Mouse (Mus musculus) forebrain, embryonic 15.5 days (tissue): ENCODE measurements around the gene Gnao1. TPM values are rescaled to one million over a fixed set of nuclear protein-coding genes. Genes with fewer than 3 reads are reported as not detected.

Source experiments
- ATAC-seq: fragments of 200-750 bp; cut with Nextera tagmentation; replicated peaks from 2 replicates; pipeline ENCODE4 v1.8.0; 2017; ENCODE audit warnings: mild to moderate bottlenecking, moderate TSS enrichment, moderate library complexity
- H3K27ac ChIP-seq: fragments of 300-500 bp; sonication (generic); replicated peaks from 2 replicates; pipeline ENCODE4 v1.5.1; 2015; ENCODE audit warnings: mild to moderate bottlenecking, inconsistent platforms
- H3K27me3 ChIP-seq: fragments of 300-500 bp; sonication (generic); 2 replicates; pipeline ENCODE4 v1.6.1; 2015; ENCODE audit warnings: inconsistent platforms
- H3K36me3 ChIP-seq: fragments of 300-500 bp; sonication (generic); 2 replicates; pipeline ENCODE4 v1.6.1; 2015; ENCODE audit warnings: mild to moderate bottlenecking, inconsistent platforms
- H3K4me1 ChIP-seq: fragments of 300-500 bp; sonication (generic); 2 replicates; pipeline ENCODE4 v1.6.1; 2015; ENCODE audit warnings: inconsistent platforms
- H3K4me2 ChIP-seq: fragments of 300-500 bp; sonication (generic); replicated peaks from 2 replicates; pipeline ENCODE4 v1.6.1; 2015; ENCODE audit warnings: mild to moderate bottlenecking, inconsistent platforms
- H3K4me3 ChIP-seq: fragments of 300-500 bp; sonication (generic); 2 replicates; pipeline ENCODE4 v1.5.1; 2015; ENCODE audit warnings: mild to moderate bottlenecking, inconsistent platforms
- H3K9ac ChIP-seq: fragments of 300-500 bp; sonication (generic); replicated peaks from 2 replicates; pipeline ENCODE4 v1.6.1; 2015; ENCODE audit warnings: mild to moderate bottlenecking, inconsistent platforms
- H3K9me3 ChIP-seq: fragments of 300-500 bp; sonication (generic); 2 replicates; pipeline ENCODE4 v1.6.1; 2016; ENCODE audit warnings: inconsistent platforms
- WGBS: fragments of 180-500 bp; shearing (Covaris S2); methylation state at CpG from one replicate; pipeline ENCODE4 v1.1.7; 2015; ENCODE audit warnings: mixed read lengths; 5-methylcytosine and 5-hydroxymethylcytosine counted together
- polyA plus RNA-seq: library from polyadenylated mRNA; unstranded; fragments of >200 nt; fragmentation: Nextera tagmentation; extraction: Ambion mirVana; gene quantifications from 2 replicates; pipeline ENCODE4 v1.2.1, GENCODE M21; 2015

Gene Gnao1
- polyA plus RNA-seq: 167 and 173 TPM in 2 replicates

DNA sequence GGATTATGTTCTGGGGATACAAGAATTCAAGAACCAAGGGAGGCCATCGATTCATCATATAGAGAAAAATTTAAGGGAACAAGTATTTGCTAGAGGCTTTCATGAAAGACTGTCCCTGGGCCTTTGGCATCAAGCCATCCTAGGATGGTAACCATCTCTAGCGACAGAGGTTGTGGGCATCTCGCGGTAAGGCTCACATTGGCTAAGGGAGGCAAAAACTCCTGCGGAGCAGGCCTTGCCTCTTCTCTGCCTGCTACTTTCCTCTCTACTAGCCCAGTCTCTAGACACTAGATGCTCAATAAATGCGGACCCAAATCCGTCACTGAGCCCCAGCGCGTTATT, at the start of gene Gnao1:
Gnao1 (plus strand) TSS at position 281 of the 342 bp plus-strand sequence.
- no peaks in the 10 kb centered on the region for H3K9me3 ChIP-seq
- ATAC-seq: no peak
- no peaks in the 10 kb centered on the region for H3K36me3 ChIP-seq
- H3K27me3 ChIP-seq: no peaks in the 10 kb centered on the region
- peak within 1 kb of the TSS; percentile 91 for H3K4me2 ChIP-seq
- peak within 1 kb of the TSS; percentile 99 for H3K27ac ChIP-seq
- WGBS: 10% methylated on average over 9 of the region's 9 CpGs
- H3K9ac ChIP-seq: peak within 1 kb of the TSS; percentile 97
- H3K4me3 ChIP-seq: peak within 1 kb of the TSS; percentile 92
- peaks cover 15% of the 10 kb centered on the region for H3K4me1 ChIP-seq

DNA sequence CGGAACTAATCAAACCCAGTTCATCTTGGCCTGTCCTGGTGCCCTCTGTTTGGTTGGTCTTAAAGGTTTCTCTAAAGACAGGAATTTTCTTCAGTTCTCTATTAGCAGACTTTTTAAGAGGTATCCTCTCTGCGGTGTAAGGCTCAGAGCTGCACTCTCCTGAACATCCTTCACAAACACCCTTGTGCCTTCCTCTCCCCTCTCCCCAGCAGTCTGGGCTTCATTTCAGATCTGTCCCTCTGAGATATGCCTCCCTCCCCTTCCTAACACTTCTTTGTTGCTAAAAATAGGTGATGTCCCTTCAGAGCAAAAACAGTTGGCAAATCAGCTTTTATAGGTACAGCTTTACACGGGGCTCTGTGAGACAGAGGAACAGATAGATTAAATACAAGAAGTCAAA, 32.2 kb upstream of the Gnao1 start:
- Histone ChIP-seq H3K27ac (no peak overlapping the region), H3K27me3 (no peaks in the 10 kb centered on the region), H3K9ac (no peak overlapping the region), H3K4me3 (no peak overlapping the region), H3K4me1 (no peaks in the 10 kb centered on the region), H3K36me3 (no peaks in the 10 kb centered on the region), H3K9me3 (no peaks in the 10 kb centered on the region), H3K4me2 (no peak overlapping the region)
- WGBS: 60% methylated on average over 3 of the region's 3 CpGs
- ATAC-seq: no peak

DNA sequence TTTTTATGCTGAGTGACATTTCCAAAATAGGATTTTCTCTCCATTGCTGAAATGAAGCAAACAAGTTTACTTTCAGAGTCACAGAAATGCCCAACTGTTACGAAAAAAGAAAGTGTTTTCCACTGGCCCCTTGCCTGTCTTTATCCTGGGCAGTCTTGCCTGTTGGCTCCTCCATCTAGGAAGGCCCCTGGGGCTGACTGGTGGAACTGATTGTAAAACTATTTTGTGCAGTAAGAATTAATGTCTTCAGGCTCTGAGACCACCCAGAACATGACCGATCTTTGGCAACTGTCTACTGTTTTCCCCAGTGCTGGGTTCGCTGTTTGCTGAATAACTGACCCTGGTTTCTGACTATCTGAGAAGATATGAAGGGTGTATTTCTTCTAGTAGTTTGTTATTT, 540 bp upstream of the Gnao1 start:
- Histone ChIP-seq H3K27ac (no peak overlapping the region), H3K36me3 (no peaks in the 10 kb centered on the region), H3K9me3 (no peaks in the 10 kb centered on the region), H3K4me1 (peaks cover 11% of the 10 kb centered on the region), H3K4me2 (no peak overlapping the region), H3K9ac (no peak overlapping the region), H3K4me3 (no peak overlapping the region), H3K27me3 (no peaks in the 10 kb centered on the region)
- WGBS: 83% methylated on average over 3 of the region's 3 CpGs
- ATAC-seq: no peak

DNA sequence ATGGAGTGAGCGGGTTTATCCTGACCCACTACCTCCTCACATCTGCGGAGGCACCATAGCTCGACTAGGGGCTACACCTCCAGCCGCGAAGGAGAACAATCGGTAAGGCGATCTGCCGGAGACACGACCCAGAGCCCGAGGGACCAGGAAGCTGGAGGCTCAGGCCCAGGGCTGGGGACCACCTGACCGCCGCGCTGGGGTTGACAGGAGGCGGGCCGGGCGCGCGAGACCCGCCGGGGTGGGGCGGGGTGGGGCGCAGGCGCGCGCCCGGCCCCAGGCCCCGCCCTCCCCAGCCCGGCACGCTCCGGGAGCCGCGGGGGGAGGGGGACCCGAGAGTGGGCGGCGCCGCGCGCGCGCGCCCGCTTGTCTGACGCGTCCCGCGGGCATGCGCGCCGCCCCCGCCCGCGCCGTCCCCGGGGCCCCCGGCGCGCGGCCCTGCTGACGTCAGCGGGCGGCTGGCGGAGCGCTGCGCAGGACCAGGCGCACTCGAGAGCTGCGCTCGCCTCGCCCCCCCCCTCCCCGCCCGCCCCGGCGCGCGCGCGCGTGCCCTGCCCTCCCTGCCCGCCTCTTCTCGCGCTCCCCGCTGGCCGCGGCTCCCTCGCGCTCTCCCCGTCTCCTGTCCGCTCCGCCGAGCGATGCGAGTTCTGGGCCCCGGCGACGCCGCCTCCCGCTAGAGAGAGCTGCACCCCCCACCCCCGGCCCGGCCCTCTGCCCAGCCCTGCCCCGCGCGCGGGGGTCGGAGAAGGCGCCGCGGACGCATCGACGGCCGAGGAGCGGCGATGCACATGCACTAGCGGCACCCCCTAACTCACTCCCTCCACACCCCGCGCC, 477 bp downstream of the Gnao1 start:
- peak overlapping the region; percentile 99 for H3K27ac ChIP-seq
- ATAC-seq: peak; percentile 80
- H3K9me3 ChIP-seq: no peaks in the 10 kb centered on the region
- H3K9ac ChIP-seq: peak overlapping the region; percentile 97
- H3K4me3 ChIP-seq: peak overlapping the region; percentile 92
- WGBS: 0% methylated on average over 56 of the region's 116 CpGs
- peaks cover 21% of the 10 kb centered on the region for H3K4me1 ChIP-seq
- H3K36me3 ChIP-seq: no peaks in the 10 kb centered on the region
- H3K27me3 ChIP-seq: no peaks in the 10 kb centered on the region
- peak overlapping the region; percentile 91 for H3K4me2 ChIP-seq

DNA sequence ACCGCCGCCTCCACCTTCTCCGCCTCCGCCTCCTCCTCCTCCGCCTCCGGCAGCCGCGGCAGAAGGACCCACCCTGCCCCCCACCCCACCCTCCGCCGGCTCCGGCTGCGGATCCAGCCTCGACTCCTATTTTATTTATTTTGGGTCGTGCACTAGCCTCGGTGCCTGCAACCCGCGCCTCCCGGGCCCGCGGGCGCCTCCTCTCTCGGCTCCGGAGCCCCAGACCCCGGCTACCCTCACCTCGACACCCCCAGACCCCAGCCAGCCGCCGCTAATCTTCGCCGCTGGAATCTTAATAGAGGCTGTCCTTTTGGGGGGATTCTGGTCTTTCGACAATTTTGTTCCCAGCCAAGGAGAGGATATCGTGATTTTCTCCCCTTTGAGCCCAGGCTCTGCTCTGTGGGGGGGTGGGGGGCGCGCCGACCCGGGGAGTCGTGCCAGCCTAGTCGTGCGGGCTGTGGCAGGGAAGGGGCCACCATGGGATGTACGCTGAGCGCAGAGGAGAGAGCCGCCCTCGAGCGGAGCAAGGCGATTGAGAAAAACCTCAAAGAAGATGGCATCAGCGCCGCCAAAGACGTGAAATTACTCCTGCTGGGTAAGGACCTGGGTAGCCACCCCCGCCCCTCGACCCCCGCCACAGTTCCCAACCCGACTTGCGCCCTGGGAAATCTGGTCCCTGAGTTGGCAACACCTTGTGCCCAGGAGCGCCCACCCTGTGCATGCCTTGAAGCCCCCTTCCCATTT, 1.3 kb downstream of the Gnao1 start:
- peak overlapping the region; percentile 92 for H3K4me3 ChIP-seq
- peaks cover 29% of the 10 kb centered on the region for H3K4me1 ChIP-seq
- peak; percentile 21 for ATAC-seq
- peak overlapping the region; percentile 91 for H3K4me2 ChIP-seq
- peak overlapping the region; percentile 97 for H3K9ac ChIP-seq
- peak overlapping the region; percentile 99 for H3K27ac ChIP-seq
- H3K27me3 ChIP-seq: no peaks in the 10 kb centered on the region
- under 1% methylated on average over 51 of the region's 53 CpGs for WGBS
- no peaks in the 10 kb centered on the region for H3K9me3 ChIP-seq
- no peaks in the 10 kb centered on the region for H3K36me3 ChIP-seq

DNA sequence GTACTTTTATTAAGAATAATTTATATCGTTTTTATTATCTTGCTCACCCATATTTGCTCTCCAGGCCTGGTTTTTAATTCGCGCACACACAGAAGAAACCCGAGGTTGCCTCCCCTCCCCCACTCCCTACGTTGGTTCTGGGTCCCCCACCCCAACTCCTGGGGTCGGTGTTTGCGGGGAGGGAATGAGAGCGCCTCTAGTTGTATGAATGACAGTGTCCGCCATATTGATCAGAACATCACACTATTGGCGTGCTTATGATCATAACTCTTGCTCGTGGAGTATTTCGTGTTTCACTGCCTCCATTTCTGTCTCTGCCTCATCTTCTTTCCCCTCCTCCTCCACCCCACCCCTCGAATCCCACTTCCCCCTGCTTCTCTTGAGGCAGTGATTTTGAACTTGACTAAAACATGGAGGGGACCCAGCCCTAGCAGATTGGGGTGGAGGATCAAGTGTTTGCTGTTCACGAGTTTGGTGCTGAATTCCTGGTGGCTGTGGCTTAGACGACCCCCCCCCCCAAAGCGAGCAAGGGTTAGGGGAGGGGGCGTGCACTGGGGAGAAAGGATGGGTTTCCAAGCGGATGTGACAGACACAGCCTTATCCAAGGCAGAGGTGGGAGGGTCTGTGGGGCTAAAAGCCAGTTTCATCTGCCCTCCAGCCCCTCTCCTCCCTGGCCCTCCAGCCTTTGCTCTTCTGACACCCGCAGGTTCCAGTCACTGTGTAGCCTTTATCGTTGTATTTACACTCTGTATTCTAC, 2.1 kb downstream of the Gnao1 start:
- WGBS: 4% methylated on average over 20 of the region's 20 CpGs
- H3K4me1 ChIP-seq: peaks cover 37% of the 10 kb centered on the region
- H3K4me2 ChIP-seq: peak overlapping the region; percentile 91
- H3K27ac ChIP-seq: peak overlapping the region; percentile 99
- peak overlapping the region; percentile 92 for H3K4me3 ChIP-seq
- H3K36me3 ChIP-seq: no peaks in the 10 kb centered on the region
- no peak for ATAC-seq
- H3K9ac ChIP-seq: peak overlapping the region; percentile 97
- H3K9me3 ChIP-seq: no peaks in the 10 kb centered on the region
- H3K27me3 ChIP-seq: no peaks in the 10 kb centered on the region

DNA sequence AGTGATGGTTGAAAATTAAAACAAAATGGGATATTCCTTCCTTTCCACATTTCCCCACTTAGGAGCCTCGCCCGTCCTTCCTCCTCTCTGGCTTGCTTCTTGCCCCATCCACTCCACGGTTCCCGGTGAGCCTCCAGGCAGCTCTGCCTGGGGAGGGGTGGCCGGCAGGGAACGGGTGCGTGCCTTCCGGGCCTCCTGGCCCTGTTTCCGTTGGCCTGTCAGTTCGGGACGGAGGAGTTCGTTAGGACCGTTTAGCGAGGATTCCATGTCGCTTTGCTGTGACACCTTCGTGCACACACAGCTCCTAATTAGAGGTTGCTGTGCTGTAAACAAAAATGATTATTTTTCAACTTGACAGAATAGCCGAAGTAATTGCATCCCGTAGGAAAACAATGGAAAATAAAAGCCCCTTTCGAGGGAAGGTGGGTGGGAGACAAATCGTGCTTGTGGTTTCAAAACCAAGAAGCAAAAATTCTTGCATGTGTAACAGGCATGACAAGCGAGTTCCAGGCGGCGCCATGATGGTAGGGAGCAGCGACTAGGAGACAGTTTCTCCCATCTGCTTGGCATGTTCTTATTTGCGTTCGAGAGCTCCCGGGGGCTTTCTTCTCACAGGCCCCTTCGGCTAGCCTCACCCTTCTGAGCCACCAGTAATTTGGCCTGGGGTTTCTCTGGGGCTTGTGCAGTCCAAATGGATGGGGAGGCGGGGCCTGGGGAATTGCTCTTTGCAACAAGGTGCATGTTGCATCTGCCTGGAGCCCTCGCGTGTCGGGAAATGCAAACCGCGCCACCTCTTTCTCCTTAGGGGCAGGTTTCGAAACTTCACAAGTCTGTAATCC, 3.0 kb downstream of the Gnao1 start:
- under 1% methylated on average over 35 of the region's 35 CpGs for WGBS

DNA sequence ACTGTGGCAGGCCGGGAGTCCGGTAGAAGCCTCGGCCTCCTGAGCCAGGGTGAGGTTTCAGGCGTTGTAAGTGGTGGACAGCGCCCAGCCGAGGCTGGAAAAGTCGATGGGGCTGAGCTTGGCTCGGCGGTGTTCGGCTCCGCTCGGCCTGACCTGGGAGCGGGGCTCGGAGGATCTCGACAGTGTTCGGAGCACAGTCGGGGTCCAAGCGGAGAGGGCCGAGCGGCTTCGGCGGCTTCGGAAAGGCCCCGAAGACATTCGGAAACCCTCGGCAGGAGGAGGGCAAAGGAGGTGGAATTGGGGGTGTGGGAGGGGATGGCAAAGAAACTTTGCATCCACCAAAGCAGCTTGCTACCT, 3.6 kb downstream of the Gnao1 start:
- ATAC-seq: peak; percentile 73
- peak overlapping the region; percentile 92 for H3K4me3 ChIP-seq
- H3K27ac ChIP-seq: peak overlapping the region; percentile 99
- no peaks in the 10 kb centered on the region for H3K27me3 ChIP-seq
- H3K9ac ChIP-seq: peak overlapping the region; percentile 97
- H3K4me2 ChIP-seq: peak overlapping the region; percentile 91
- H3K9me3 ChIP-seq: no peaks in the 10 kb centered on the region
- WGBS: 0% methylated on average over 26 of the region's 26 CpGs
- H3K36me3 ChIP-seq: peaks cover 6% of the 10 kb centered on the region; the same call in 1 of the 2 replicates
- peaks cover 43% of the 10 kb centered on the region for H3K4me1 ChIP-seq

More for the DNA sequence above, 3.0 kb downstream of the Gnao1 start:
- Histone ChIP-seq H3K27ac (peak overlapping the region; percentile 99), H3K27me3 (no peaks in the 10 kb centered on the region), H3K9me3 (no peaks in the 10 kb centered on the region), H3K4me1 (peaks cover 43% of the 10 kb centered on the region), H3K4me2 (peak overlapping the region; percentile 91), H3K9ac (peak overlapping the region; percentile 97), H3K4me3 (peak overlapping the region; percentile 92), H3K36me3 (peaks cover under 1% of the 10 kb centered on the region; the same call in 1 of the 2 replicates)
- peak; percentile 17 for ATAC-seq

DNA sequence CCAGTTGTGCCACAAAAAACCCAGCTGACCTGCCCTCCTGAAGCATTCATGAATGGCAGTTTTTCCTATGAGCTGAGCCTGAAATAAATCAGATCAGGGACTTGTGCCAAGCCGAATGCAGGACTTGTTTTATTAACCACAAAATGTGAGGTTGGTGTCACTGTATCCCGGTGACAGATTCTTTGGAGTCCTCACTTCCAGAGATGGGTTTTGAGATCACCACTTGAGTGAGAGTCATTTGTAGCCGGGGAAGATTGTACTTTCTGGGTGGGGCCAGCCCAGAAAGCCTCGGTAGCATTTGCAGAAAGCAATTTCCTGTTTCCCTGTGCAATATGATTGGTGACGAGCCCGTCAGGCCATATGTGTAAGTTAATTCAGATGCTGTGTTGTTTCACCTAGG, 4.5 kb downstream of the Gnao1 start:
- H3K27ac ChIP-seq: peak overlapping the region; percentile 99
- H3K27me3 ChIP-seq: no peaks in the 10 kb centered on the region
- H3K36me3 ChIP-seq: peaks cover 14% of the 10 kb centered on the region
- peak overlapping the region; percentile 91 for H3K4me2 ChIP-seq
- no peak for ATAC-seq
- peak overlapping the region; percentile 92 for H3K4me3 ChIP-seq
- 39% methylated on average over 6 of the region's 6 CpGs for WGBS
- peak overlapping the region; percentile 97 for H3K9ac ChIP-seq
- H3K4me1 ChIP-seq: peaks cover 43% of the 10 kb centered on the region
- H3K9me3 ChIP-seq: no peaks in the 10 kb centered on the region

DNA sequence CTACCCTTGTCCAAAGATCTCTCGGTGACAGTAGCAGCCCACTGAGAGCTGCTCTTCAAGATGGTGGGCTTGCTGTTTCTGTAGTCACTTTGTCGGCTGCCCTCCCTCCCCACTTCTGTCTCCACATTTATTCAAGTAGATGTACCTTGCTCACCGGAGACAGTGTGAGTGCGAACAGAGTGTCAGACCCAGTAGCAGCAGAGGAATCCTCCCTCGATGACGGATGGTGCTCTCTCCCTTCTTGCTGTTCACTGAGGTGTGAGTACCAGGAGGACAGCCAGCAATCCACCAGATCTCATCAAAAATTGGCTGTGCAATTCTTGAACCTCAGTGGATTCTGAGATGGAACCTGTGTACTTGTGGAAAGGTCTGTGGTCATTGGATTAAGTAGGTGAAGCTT, 6.5 kb downstream of the Gnao1 start:
- H3K9ac ChIP-seq: no peak overlapping the region
- H3K27me3 ChIP-seq: no peaks in the 10 kb centered on the region
- peaks cover 43% of the 10 kb centered on the region for H3K4me1 ChIP-seq
- H3K4me2 ChIP-seq: 0 out of 2 replicates have a peak overlapping the region, but pooled peaks have one; percentile 7
- ATAC-seq: no peak
- no peak overlapping the region for H3K4me3 ChIP-seq
- WGBS: 75% methylated on average over 6 of the region's 6 CpGs
- H3K27ac ChIP-seq: no peak overlapping the region
- no peaks in the 10 kb centered on the region for H3K9me3 ChIP-seq
- H3K36me3 ChIP-seq: peaks cover 18% of the 10 kb centered on the region

DNA sequence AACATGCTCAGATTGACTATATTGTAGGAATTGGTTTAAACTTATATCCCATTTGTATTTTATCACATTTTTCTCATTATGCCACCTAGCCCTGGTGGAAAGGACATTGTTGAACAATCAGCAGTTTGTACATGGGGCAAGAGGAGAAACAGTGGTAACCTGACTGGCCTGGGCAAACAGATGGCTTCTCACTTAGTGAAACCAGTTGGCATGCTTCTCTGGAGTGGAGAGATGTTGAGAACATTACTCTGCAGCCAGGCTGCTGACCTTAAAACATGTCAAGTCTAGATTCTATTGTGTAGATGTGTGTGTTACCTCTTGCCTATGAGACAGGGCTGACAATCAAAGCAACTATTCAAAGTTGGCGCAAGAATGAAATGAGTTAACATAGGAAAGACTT, 7.6 kb downstream of the Gnao1 start:
- H3K36me3 ChIP-seq: peaks cover 23% of the 10 kb centered on the region
- H3K9me3 ChIP-seq: no peaks in the 10 kb centered on the region
- 88% methylated on average over 1 of the region's 1 CpGs for WGBS
- no peak overlapping the region for H3K4me2 ChIP-seq
- H3K4me3 ChIP-seq: no peak overlapping the region
- no peak for ATAC-seq
- H3K4me1 ChIP-seq: peaks cover 43% of the 10 kb centered on the region
- H3K27ac ChIP-seq: no peak overlapping the region
- H3K27me3 ChIP-seq: no peaks in the 10 kb centered on the region
- no peak overlapping the region for H3K9ac ChIP-seq
